Mouse (Mus musculus) MEL (cell line): Measurements from ENCODE around the gene Glipr2.

Experiments
- JUND ChIP-seq: IDR thresholded peaks from 2 replicates; pipeline ENCODE4 v1.6.1; 2011; ENCODE audit warnings: low read depth, mild to moderate bottlenecking, improper control_type of control experiment, low read length
- MXI1 ChIP-seq: IDR thresholded peaks from 2 replicates; pipeline ENCODE4 v1.6.1; 2011; ENCODE audit warnings: mild to moderate bottlenecking, low read depth, low read length, improper control_type of control experiment
- POLR2A ChIP-seq, 2 experiments: IDR thresholded peaks; 2 replicates each; pipeline ENCODE4 v1.6.1; 2011 to 2012; ENCODE audit warnings: low read length in 2 of 2, mild to moderate bottlenecking in 2 of 2, control low read depth in 1 of 2, improper control_type of control experiment in 1 of 2, low read depth in 1 of 2, moderate library complexity in 1 of 2; ENCODE audit not compliant: control insufficient read depth in 1 of 2, insufficient read depth in 1 of 2, poor library complexity in 1 of 2

GRCm38 (mm10) chr4:44016071-44016470 is 58.9 kb downstream of the Glipr2 start:
- TF ChIP-seq JUND = no peak
- no peak for TF ChIP-seq POLR2A (IDR thresholded peaks at IDR 0.05; ENCODE audit: control insufficient read depth in 1 of 2, insufficient read depth in 1 of 2, low read depth in 1 of 2, low read length in 2 of 2, poor library complexity in 1 of 2)
- TF ChIP-seq MXI1 = no peak
